Mouse (Mus musculus) splenic B cell, adult 2 months (primary cell): ENCODE data around the gene Kcnk4.
A peak's percentile ranks its signal among the peaks of the same experiment; 100 is the strongest.

Experiments
- DNase-seq: peaks from one replicate; pipeline ENCODE4 v3.0.0-alpha.2; 2011; ENCODE audit warnings: low read depth, low spot score
- H3K27me3 ChIP-seq: 2 replicates; pipeline ENCODE4 v1.6.1; 2012; ENCODE audit warnings: mild to moderate bottlenecking, low read length, moderate library complexity, mixed read lengths; ENCODE audit not compliant: control insufficient read depth, poor library complexity, insufficient read depth, severe bottlenecking
- H3K36me3 ChIP-seq: 2 replicates; pipeline ENCODE4 v1.6.1; 2012; ENCODE audit warnings: mild to moderate bottlenecking, low read length, moderate library complexity, mixed read lengths; ENCODE audit not compliant: control insufficient read depth, poor library complexity, insufficient read depth, severe bottlenecking

Gene Kcnk4

GRCm38 (mm10) chr19:6949951-6950350 lies 15.6 kb upstream of the Kcnk4 start:
- H3K36me3 ChIP-seq: no peaks in the 10 kb centered on the region
- H3K27me3 ChIP-seq: no peaks in the 10 kb centered on the region
- no peak for DNase-seq

- Histone ChIP-seq H3K27me3 (no peaks in the 10 kb centered on the region), H3K36me3 (no peaks in the 10 kb centered on the region)
- no peak for DNase-seq
These were observed 15.2 kb upstream of the Kcnk4 start for GRCm38 (mm10) chr19:6949532-6949931.

DNA sequence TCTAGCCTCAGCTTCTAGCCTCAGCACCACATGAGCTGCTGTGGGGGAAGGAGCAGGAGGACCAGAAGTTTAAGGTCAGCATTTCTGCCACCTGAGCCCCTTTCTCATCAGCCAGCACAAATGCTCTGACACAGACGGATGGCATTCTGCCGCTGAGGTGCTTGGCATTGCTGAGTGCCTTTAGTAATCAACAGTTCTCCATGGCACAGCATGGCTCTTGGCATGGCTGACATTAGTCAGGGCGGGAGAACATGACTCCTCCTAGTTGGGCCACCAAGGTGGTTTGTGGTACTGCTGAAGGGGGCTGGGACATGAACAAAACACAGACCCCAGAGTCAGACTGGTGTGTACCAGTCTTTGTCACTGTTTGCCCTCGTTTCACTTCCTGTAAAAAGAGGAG lies 13.9 kb upstream of the Kcnk4 start:
- H3K27me3 ChIP-seq: no peaks in the 10 kb centered on the region
- H3K36me3 ChIP-seq: no peaks in the 10 kb centered on the region
- DNase-seq: no peak

- H3K36me3 ChIP-seq: no peaks in the 10 kb centered on the region
- no peak for DNase-seq
These were observed 13.4 kb upstream of the Kcnk4 start for GRCm38 (mm10) chr19:6947742-6948141.

DNA sequence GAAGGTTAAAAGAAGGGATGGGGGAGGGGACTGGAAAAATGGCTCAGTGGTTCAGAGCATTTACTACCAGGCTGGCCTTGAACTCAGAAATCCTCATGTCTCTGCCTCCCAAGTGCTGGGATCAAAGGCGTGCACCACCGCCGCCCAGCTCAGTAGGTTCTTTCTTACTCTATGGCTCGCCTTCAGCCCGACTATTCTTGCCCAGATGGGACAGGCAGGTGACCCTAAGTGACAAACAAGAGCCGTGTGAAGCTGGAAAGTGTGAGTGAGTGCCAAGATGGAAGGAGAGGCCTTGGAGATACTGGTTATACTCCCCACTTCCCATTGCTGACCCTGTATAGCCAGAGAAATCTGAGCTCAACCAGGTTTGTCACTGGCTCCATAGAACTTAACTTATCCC lies 9.4 kb upstream of the Kcnk4 start:
- no peak for DNase-seq
- H3K27me3 ChIP-seq: no peaks in the 10 kb centered on the region
- H3K36me3 ChIP-seq: no peaks in the 10 kb centered on the region

More at GRCm38 (mm10) chr19:6947742-6948141, 13.4 kb upstream of the Kcnk4 start:
- H3K27me3 ChIP-seq: no peaks in the 10 kb centered on the region

DNA sequence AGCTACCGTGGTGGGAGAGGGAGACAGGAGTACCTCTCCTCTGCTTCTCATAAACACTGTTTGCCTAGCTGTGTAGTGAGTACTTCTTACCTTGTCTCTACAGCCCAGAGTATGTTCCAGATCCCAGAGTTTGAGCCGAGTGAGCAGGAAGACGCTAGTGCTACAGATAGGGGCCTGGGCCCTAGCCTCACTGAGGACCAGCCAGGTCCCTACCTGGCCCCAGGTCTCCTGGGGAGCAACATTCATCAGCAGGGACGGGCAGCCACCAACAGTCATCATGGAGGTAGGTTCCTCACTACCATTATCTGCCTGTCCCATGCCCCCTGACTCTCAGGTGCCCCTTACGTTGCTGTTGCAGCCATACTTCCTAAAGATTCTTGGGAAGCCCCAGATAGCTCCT lies 8.4 kb upstream of the Kcnk4 start:
- no peaks in the 10 kb centered on the region for H3K27me3 ChIP-seq
- DNase-seq: no peak
- H3K36me3 ChIP-seq: no peaks in the 10 kb centered on the region

GRCm38 (mm10) chr19:6942249-6942691 lies 8.0 kb upstream of the Kcnk4 start, which contains the start of gene Gpr137:
Gpr137 (minus strand) TSS chr19:6942480.
- peak; percentile 89 for DNase-seq
- no peaks in the 10 kb centered on the region for H3K36me3 ChIP-seq
- H3K27me3 ChIP-seq: no peaks in the 10 kb centered on the region

GRCm38 (mm10) chr19:6941372-6942248 lies 7.3 kb upstream of the Kcnk4 start, which contains the start of gene Bad:
Bad (plus strand) TSS chr19:6941861.
- Histone ChIP-seq H3K27me3 (no peaks in the 10 kb centered on the region), H3K36me3 (no peaks in the 10 kb centered on the region)
- peak; percentile 95 for DNase-seq

- H3K36me3 ChIP-seq: no peaks in the 10 kb centered on the region
These were observed 6.4 kb upstream of the Kcnk4 start for GRCm38 (mm10) chr19:6940396-6941351.

GRCm38 (mm10) chr19:6939106-6940002 lies 5.0 kb upstream of the Kcnk4 start:
- no peaks in the 10 kb centered on the region for H3K27me3 ChIP-seq
- H3K36me3 ChIP-seq: no peaks in the 10 kb centered on the region
- no peak for DNase-seq

More at GRCm38 (mm10) chr19:6940396-6941351, 6.4 kb upstream of the Kcnk4 start:
- no peaks in the 10 kb centered on the region for H3K27me3 ChIP-seq
- DNase-seq: no peak

- H3K36me3 ChIP-seq: no peaks in the 10 kb centered on the region
- no peaks in the 10 kb centered on the region for H3K27me3 ChIP-seq
- DNase-seq: no peak
These were observed 3.5 kb upstream of the Kcnk4 start for GRCm38 (mm10) chr19:6937541-6938465.

- Histone ChIP-seq H3K36me3 (no peaks in the 10 kb centered on the region), H3K27me3 (no peaks in the 10 kb centered on the region)
- DNase-seq: peak; percentile 63
These were observed 2.0 kb upstream of the Kcnk4 start for GRCm38 (mm10) chr19:6936299-6936698.

DNA sequence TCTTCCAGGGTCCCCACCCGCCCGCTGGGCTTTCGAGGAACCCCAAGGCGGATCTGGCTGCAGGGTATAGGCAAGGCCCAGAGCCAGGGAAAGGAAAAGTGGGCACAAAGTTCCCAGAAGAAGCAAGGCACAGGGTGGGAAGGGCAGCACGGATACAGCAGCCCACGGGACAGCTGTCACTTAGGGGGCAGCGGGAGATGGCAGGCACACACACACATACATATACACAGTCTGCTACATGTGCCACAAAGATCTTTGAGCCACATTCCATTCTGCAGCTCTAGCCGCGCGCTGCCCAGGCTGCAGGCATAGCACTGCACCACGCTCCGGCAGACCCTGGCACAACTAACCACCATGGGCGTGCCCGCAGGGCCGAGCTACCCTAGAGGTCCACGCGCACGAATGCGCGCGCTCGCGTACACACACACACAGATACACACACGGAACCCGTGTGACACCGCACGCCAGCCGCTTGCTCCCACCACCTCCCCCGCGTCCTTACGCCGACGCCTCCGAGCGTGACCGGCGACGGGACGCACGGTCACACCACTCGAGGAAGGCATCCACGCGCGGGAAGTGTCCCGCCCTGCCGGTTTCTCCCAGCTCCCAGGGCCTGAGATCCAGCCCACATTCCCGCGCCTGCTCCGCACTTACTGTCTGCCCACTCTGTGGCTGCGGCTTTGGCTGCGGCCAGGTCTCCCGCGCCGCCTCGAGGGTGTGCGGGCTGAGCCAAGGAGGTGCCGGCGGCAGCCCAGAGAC lies 700 bp downstream of the Kcnk4 start:
- no peaks in the 10 kb centered on the region for H3K27me3 ChIP-seq
- peak; percentile 66 for DNase-seq

More for the DNA sequence above, 700 bp downstream of the Kcnk4 start:
- no peaks in the 10 kb centered on the region for H3K36me3 ChIP-seq
